Mouse (Mus musculus): ENCODE data around the gene Imp3. TPM values are rescaled to one million over a fixed set of nuclear protein-coding genes. Genes with fewer than 3 reads are reported as not detected.
"Not testable (repeated sequence)": the region's sequence is repeated elsewhere in the genome, so short reads cannot be mapped to it uniquely, and the experiment has no call there.

The Imp3 gene
- 160 and 184 TPM in 2 replicates for polyA plus RNA-seq (2012; rRNA removed)

GRCm38 (mm10) chr9:56937223-56938160 is at the start of gene Imp3:
TSS of gene Imp3 (plus strand) at chr9:56937475.
- DNase-seq (ENCODE audit: low read depth) = peak; percentile 88

- no peak for DNase-seq (ENCODE audit: low read depth)
Measured at GRCm38 (mm10) chr9:56887581-56887980, 49.7 kb upstream of the Imp3 start.

- no peak for DNase-seq (ENCODE audit: low read depth)
Measured at GRCm38 (mm10) chr9:56889817-56890216, 47.5 kb upstream of the Imp3 start.

GRCm38 (mm10) chr9:56890522-56891250 is 46.6 kb upstream of the Imp3 start:
- no peak for DNase-seq (ENCODE audit: low read depth)

- DNase-seq (ENCODE audit: low read depth) = no peak
Measured at GRCm38 (mm10) chr9:56891517-56892011, 45.7 kb upstream of the Imp3 start.

- DNase-seq (ENCODE audit: low read depth) = no peak
Measured at GRCm38 (mm10) chr9:56892111-56892510, 45.2 kb upstream of the Imp3 start.

- DNase-seq (ENCODE audit: low read depth) = no peak
Measured at GRCm38 (mm10) chr9:56893313-56893712, 44.0 kb upstream of the Imp3 start.

- DNase-seq (ENCODE audit: low read depth) = no peak
Measured at GRCm38 (mm10) chr9:56894006-56894405, 43.3 kb upstream of the Imp3 start.

GRCm38 (mm10) chr9:56896779-56897178 is 40.5 kb upstream of the Imp3 start:
- DNase-seq (ENCODE audit: low read depth) = no peak

- no peak for DNase-seq (ENCODE audit: low read depth)
Measured at GRCm38 (mm10) chr9:56899409-56899808, 37.9 kb upstream of the Imp3 start.

- no peak for DNase-seq (ENCODE audit: low read depth)
Measured at GRCm38 (mm10) chr9:56900060-56900459, 37.2 kb upstream of the Imp3 start.

GRCm38 (mm10) chr9:56900571-56900970 is 36.7 kb upstream of the Imp3 start:
- no peak for DNase-seq (ENCODE audit: low read depth)

GRCm38 (mm10) chr9:56901187-56901586 is 36.1 kb upstream of the Imp3 start:
- no peak for DNase-seq (ENCODE audit: low read depth)

GRCm38 (mm10) chr9:56903662-56904061 is 33.6 kb upstream of the Imp3 start:
- no peak for DNase-seq (ENCODE audit: low read depth)

- no peak for DNase-seq (ENCODE audit: low read depth)
Measured at GRCm38 (mm10) chr9:56907549-56907948, 29.7 kb upstream of the Imp3 start.

- not testable (repeated sequence) for DNase-seq (ENCODE audit: low read depth)
Measured at GRCm38 (mm10) chr9:56909991-56910390, 27.3 kb upstream of the Imp3 start.

GRCm38 (mm10) chr9:56911017-56911416 is 26.3 kb upstream of the Imp3 start:
- no peak for DNase-seq (ENCODE audit: low read depth)

GRCm38 (mm10) chr9:56913991-56914390 is 23.3 kb upstream of the Imp3 start:
- DNase-seq (ENCODE audit: low read depth) = no peak

- DNase-seq (ENCODE audit: low read depth) = no peak
Measured at GRCm38 (mm10) chr9:56915116-56915515, 22.2 kb upstream of the Imp3 start.

GRCm38 (mm10) chr9:56915695-56916410 is 21.4 kb upstream of the Imp3 start:
- no peak for DNase-seq (ENCODE audit: low read depth)

- no peak for DNase-seq (ENCODE audit: low read depth)
Measured at GRCm38 (mm10) chr9:56917131-56917530, 20.1 kb upstream of the Imp3 start.

GRCm38 (mm10) chr9:56918466-56918865 is 18.8 kb upstream of the Imp3 start:
- DNase-seq (ENCODE audit: low read depth) = no peak
